Mouse (Mus musculus): ENCODE data around the gene Wsb2. TPM values are rescaled to one million over a fixed set of nuclear protein-coding genes. Genes with fewer than 3 reads are reported as not detected.
"Not testable (repeated sequence)": the region's sequence is repeated elsewhere in the genome, so short reads cannot be mapped to it uniquely, and the experiment has no call there.

Gene Wsb2
- polyA plus RNA-seq, 1 experiment, result 23.5 TPM

- WGBS, result 84% methylated on average over 7 of the region's 7 CpGs
- H3K4me3 ChIP-seq (replicated peaks; ENCODE audit: control insufficient read depth, low read depth, low read length), result no peak overlapping the region
- no peaks in the 10 kb centered on the region for H3K4me1 ChIP-seq (ENCODE audit: control insufficient read depth, insufficient read depth, low read length)
- no peak overlapping the region for H3K27ac ChIP-seq (ENCODE audit: control insufficient read depth, insufficient read depth, low read depth, low read length, poor library complexity)
- no peak for TF ChIP-seq POLR2A (IDR thresholded peaks at IDR 0.05; ENCODE audit: borderline replicate concordance, control insufficient read depth, low read depth, low read length)
- no peak for TF ChIP-seq CTCF (IDR thresholded peaks at IDR 0.05; ENCODE audit: control insufficient read depth, insufficient read depth, low read length)
These were observed 26.6 kb upstream of the Wsb2 start for GRCm38 (mm10) chr5:117330457-117330856.

- Histone ChIP-seq H3K27ac (ENCODE audit: control insufficient read depth, insufficient read depth, low read depth, low read length, poor library complexity) (0 out of 2 replicates have a peak overlapping the region, but pooled peaks have one; percentile 19), H3K4me1 (ENCODE audit: control insufficient read depth, insufficient read depth, low read length) (no peaks in the 10 kb centered on the region; the same call in 1 of the 2 replicates), H3K4me3 (replicated peaks; ENCODE audit: control insufficient read depth, low read depth, low read length) (no peak overlapping the region)
- 84% methylated on average over 10 of the region's 10 CpGs for WGBS
- TF ChIP-seq POLR2A (IDR thresholded peaks at IDR 0.05; ENCODE audit: borderline replicate concordance, control insufficient read depth, low read depth, low read length) (no peak), CTCF (IDR thresholded peaks at IDR 0.05; ENCODE audit: control insufficient read depth, insufficient read depth, low read length) (no peak)
These were observed 19.1 kb upstream of the Wsb2 start for GRCm38 (mm10) chr5:117337999-117338398.

- Histone ChIP-seq H3K27ac (ENCODE audit: control insufficient read depth, insufficient read depth, low read depth, low read length, poor library complexity) (no peak overlapping the region), H3K4me1 (ENCODE audit: control insufficient read depth, insufficient read depth, low read length) (no peaks in the 10 kb centered on the region; the same call in 1 of the 2 replicates), H3K4me3 (replicated peaks; ENCODE audit: control insufficient read depth, low read depth, low read length) (no peak overlapping the region)
- 67% methylated on average over 8 of the region's 8 CpGs for WGBS
- TF ChIP-seq CTCF (IDR thresholded peaks at IDR 0.05; ENCODE audit: control insufficient read depth, insufficient read depth, low read length) (no peak), POLR2A (IDR thresholded peaks at IDR 0.05; ENCODE audit: borderline replicate concordance, control insufficient read depth, low read depth, low read length) (no peak)
These were observed 18.6 kb upstream of the Wsb2 start for GRCm38 (mm10) chr5:117338503-117338902.

GRCm38 (mm10) chr5:117340081-117340480, 17.0 kb upstream of the Wsb2 start:
- no peaks in the 10 kb centered on the region; the same call in 1 of the 2 replicates for H3K4me1 ChIP-seq (ENCODE audit: control insufficient read depth, insufficient read depth, low read length)
- H3K27ac ChIP-seq (ENCODE audit: control insufficient read depth, insufficient read depth, low read depth, low read length, poor library complexity), result no peak overlapping the region
- TF ChIP-seq POLR2A (IDR thresholded peaks at IDR 0.05; ENCODE audit: borderline replicate concordance, control insufficient read depth, low read depth, low read length) (no peak), CTCF (IDR thresholded peaks at IDR 0.05; ENCODE audit: control insufficient read depth, insufficient read depth, low read length) (no peak)
- H3K4me3 ChIP-seq (replicated peaks; ENCODE audit: control insufficient read depth, low read depth, low read length), result no peak overlapping the region
- 86% methylated on average over 6 of the region's 6 CpGs for WGBS

- TF ChIP-seq POLR2A (IDR thresholded peaks at IDR 0.05; ENCODE audit: borderline replicate concordance, control insufficient read depth, low read depth, low read length) (no peak), CTCF (IDR thresholded peaks at IDR 0.05; ENCODE audit: control insufficient read depth, insufficient read depth, low read length) (no peak)
- 71% methylated on average over 6 of the region's 6 CpGs for WGBS
- no peak overlapping the region for H3K4me3 ChIP-seq (replicated peaks; ENCODE audit: control insufficient read depth, low read depth, low read length)
- no peaks in the 10 kb centered on the region for H3K4me1 ChIP-seq (ENCODE audit: control insufficient read depth, insufficient read depth, low read length)
- no peak overlapping the region for H3K27ac ChIP-seq (ENCODE audit: control insufficient read depth, insufficient read depth, low read depth, low read length, poor library complexity)
These were observed 15.2 kb upstream of the Wsb2 start for GRCm38 (mm10) chr5:117341896-117342295.

- H3K4me3 ChIP-seq (replicated peaks; ENCODE audit: control insufficient read depth, low read depth, low read length); H3K4me1 ChIP-seq (ENCODE audit: control insufficient read depth, insufficient read depth, low read length); H3K27ac ChIP-seq (ENCODE audit: control insufficient read depth, insufficient read depth, low read depth, low read length, poor library complexity): not testable (repeated sequence)
- WGBS, result 87% methylated on average over 5 of the region's 5 CpGs
These were observed 12.6 kb upstream of the Wsb2 start for GRCm38 (mm10) chr5:117344496-117344895.

- Histone ChIP-seq H3K4me3 (replicated peaks; ENCODE audit: control insufficient read depth, low read depth, low read length) (no peak overlapping the region), H3K27ac (ENCODE audit: control insufficient read depth, insufficient read depth, low read depth, low read length, poor library complexity) (no peak overlapping the region), H3K4me1 (ENCODE audit: control insufficient read depth, insufficient read depth, low read length) (no peaks in the 10 kb centered on the region)
- TF ChIP-seq POLR2A (IDR thresholded peaks at IDR 0.05; ENCODE audit: borderline replicate concordance, control insufficient read depth, low read depth, low read length), result no peak
- no peak for TF ChIP-seq CTCF (IDR thresholded peaks at IDR 0.05; ENCODE audit: control insufficient read depth, insufficient read depth, low read length)
- WGBS, result 61% methylated on average over 5 of the region's 5 CpGs
These were observed 11.6 kb upstream of the Wsb2 start for GRCm38 (mm10) chr5:117345432-117345976.

- Histone ChIP-seq H3K4me1 (ENCODE audit: control insufficient read depth, insufficient read depth, low read length) (no peaks in the 10 kb centered on the region), H3K27ac (ENCODE audit: control insufficient read depth, insufficient read depth, low read depth, low read length, poor library complexity) (no peak overlapping the region), H3K4me3 (replicated peaks; ENCODE audit: control insufficient read depth, low read depth, low read length) (no peak overlapping the region)
- WGBS, result 49% methylated on average over 3 of the region's 3 CpGs
- TF ChIP-seq CTCF (IDR thresholded peaks at IDR 0.05; ENCODE audit: control insufficient read depth, insufficient read depth, low read length) (no peak), POLR2A (IDR thresholded peaks at IDR 0.05; ENCODE audit: borderline replicate concordance, control insufficient read depth, low read depth, low read length) (no peak)
These were observed 10.8 kb upstream of the Wsb2 start for GRCm38 (mm10) chr5:117346281-117346680.

GRCm38 (mm10) chr5:117347011-117347410, 10.1 kb upstream of the Wsb2 start:
- no peak overlapping the region for H3K4me3 ChIP-seq (replicated peaks; ENCODE audit: control insufficient read depth, low read depth, low read length)
- 83% methylated on average over 5 of the region's 5 CpGs for WGBS
- no peak for TF ChIP-seq POLR2A (IDR thresholded peaks at IDR 0.05; ENCODE audit: borderline replicate concordance, control insufficient read depth, low read depth, low read length)
- TF ChIP-seq CTCF (IDR thresholded peaks at IDR 0.05; ENCODE audit: control insufficient read depth, insufficient read depth, low read length), result no peak
- no peaks in the 10 kb centered on the region for H3K4me1 ChIP-seq (ENCODE audit: control insufficient read depth, insufficient read depth, low read length)
- no peak overlapping the region for H3K27ac ChIP-seq (ENCODE audit: control insufficient read depth, insufficient read depth, low read depth, low read length, poor library complexity)
